ENCODE assay signal across 17 mouse cellular contexts in the genomic region with DNA sequence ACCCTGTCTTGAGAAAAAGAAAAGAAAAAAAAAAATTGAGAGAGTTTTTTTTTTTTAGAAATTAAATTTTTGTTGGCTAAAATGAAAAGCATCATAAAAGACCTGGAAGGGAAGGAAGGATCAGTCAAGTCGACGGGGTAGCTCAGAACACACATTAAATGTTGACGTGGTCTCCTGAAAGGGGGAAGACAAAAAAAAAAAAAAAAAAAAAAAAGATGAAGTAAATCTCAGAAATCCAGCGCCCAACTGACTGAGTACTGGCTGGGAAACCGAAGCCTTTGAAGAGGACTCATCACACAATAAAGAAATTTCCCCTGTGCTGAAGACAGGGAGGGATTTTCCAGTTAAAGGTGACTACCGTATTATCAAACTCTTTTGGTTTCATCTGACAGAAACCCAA.
"Had no signal": no experiment of that assay in that cellular context is flagged by ENCODE, and none has a peak within 500 bp of the region (broad histone marks: within the 10 kb centered on the region; RNA-seq: fewer than 3 reads in every experiment).

No protein-coding gene starts in this region.

- ATAC-seq: hindbrain, postnatal 0 days; inflammation-experienced regulatory T-cells, adult 6 months; intestine, embryonic 15.5 days; intestine, postnatal 0 days; liver, embryonic 12.5 days had no signal

- DNase-seq: gastrocnemius, adult 2 months; gastrocnemius, postnatal 10 days; gastrocnemius, postnatal 25 days; heart, adult 18-20 months; heart, postnatal 14 days; heart, postnatal 36 days; kidney, adult 18-20 months; kidney, adult 8-10 months; kidney, postnatal 10 days; kidney, postnatal 36 days; layer of hippocampus, adult 9-11 months; left cerebral cortex, postnatal 4 days had no signal
